Mouse (Mus musculus) forebrain, embryonic 11.5 days (tissue): Measurements from ENCODE around the gene Clcf1. TPM values are rescaled to one million over a fixed set of nuclear protein-coding genes. Genes with fewer than 3 reads are reported as not detected.

ENCODE experiments used
- microRNA-seq: library from miRNA; unstranded; fragments of <30 nt; microRNA quantifications from one replicate; pipeline ENCODE4, GENCODE M21; 2016; ENCODE audit not compliant: insufficient number of aligned reads
- polyA plus RNA-seq: library from polyadenylated mRNA; unstranded; fragments of >200 nt; fragmentation: Nextera tagmentation; extraction: Ambion mirVana; gene quantifications from 2 replicates; pipeline ENCODE4 v1.2.1, GENCODE M21; 2014

The Clcf1 gene
- polyA plus RNA-seq, 1 experiment from 2014 or later, result 1.8 TPM

Small RNA genes lying within 50 kb of the gene (microRNA-seq; reads per million reads assigned to microRNA genes)
- gene Gm26115, result not detected
- not detected for gene Mir6985

Other genes starting within 250 kb of the Clcf1 start
- gene Aldh3b2, start 241.9 kb upstream of the Clcf1 start, polyA plus RNA-seq, result 0.73 and 1.0 TPM in 2 replicates
- gene Acy3, start 227.7 kb upstream of the Clcf1 start, polyA plus RNA-seq, result 1.7 and 2.3 TPM in 2 replicates
- not detected in 2 replicates for gene Tbx10, start 221.5 kb upstream of the Clcf1 start, polyA plus RNA-seq
- gene Nudt8, start 213.7 kb upstream of the Clcf1 start, polyA plus RNA-seq, result 21.2 and 21.9 TPM in 2 replicates
- 3.0 TPM in 2 replicates for gene Gm49405, start 213.6 kb upstream of the Clcf1 start, polyA plus RNA-seq
- gene Doc2g, start 210.9 kb upstream of the Clcf1 start, polyA plus RNA-seq, result 3.8 and 4.2 TPM in 2 replicates
- 174 and 198 TPM in 2 replicates for gene Ndufv1, start 201.4 kb upstream of the Clcf1 start, polyA plus RNA-seq
- 347 and 365 TPM in 2 replicates for gene Gstp1, start 176.3 kb upstream of the Clcf1 start, polyA plus RNA-seq
- gene Gstp2, start 168.2 kb upstream of the Clcf1 start, polyA plus RNA-seq, result 1.4 and 1.8 TPM in 2 replicates
- gene Gstp3, start 154.7 kb upstream of the Clcf1 start, polyA plus RNA-seq, result not detected in 2 replicates
- not detected in 2 replicates for gene Cabp2, start 132.7 kb upstream of the Clcf1 start, polyA plus RNA-seq
- 73.6 and 83.9 TPM in 2 replicates for gene Cdk2ap2, start 117.1 kb upstream of the Clcf1 start, polyA plus RNA-seq
- 13.9 and 18.0 TPM in 2 replicates for gene Pitpnm1, start 114.2 kb upstream of the Clcf1 start, polyA plus RNA-seq
- 52.3 and 59.0 TPM in 2 replicates for gene Aip, start 88.4 kb upstream of the Clcf1 start, polyA plus RNA-seq
- gene Gpr152, start 74.5 kb upstream of the Clcf1 start, polyA plus RNA-seq, result not detected in 2 replicates
- not detected in 2 replicates for gene Cabp4, start 70.2 kb upstream of the Clcf1 start, polyA plus RNA-seq
- 119 and 128 TPM in 2 replicates for gene Coro1b, start 65.6 kb upstream of the Clcf1 start, polyA plus RNA-seq
- gene Ptprcap, start 60.6 kb upstream of the Clcf1 start, polyA plus RNA-seq, result 0.52 and 0.96 TPM in 2 replicates
- gene Rps6kb2, start 50.9 kb upstream of the Clcf1 start, polyA plus RNA-seq, result 50.1 and 55.8 TPM in 2 replicates
- 3.1 and 3.2 TPM in 2 replicates for gene Carns1, start 38.8 kb upstream of the Clcf1 start, polyA plus RNA-seq
- 0.43 and 1.3 TPM in 2 replicates for gene Tbc1d10c, start 23.0 kb upstream of the Clcf1 start, polyA plus RNA-seq
- gene Ppp1ca, start 22.2 kb upstream of the Clcf1 start, polyA plus RNA-seq, result 856 and 864 TPM in 2 replicates
- gene Rad9a, start 12.6 kb upstream of the Clcf1 start, polyA plus RNA-seq, result 49.9 and 52.6 TPM in 2 replicates
- gene AC109138.7, start 119 bp downstream of the Clcf1 start, polyA plus RNA-seq, result not detected in 2 replicates
- gene Pold4, start 17.7 kb downstream of the Clcf1 start, polyA plus RNA-seq, result 8.0 and 8.8 TPM in 2 replicates
- 3.3 and 4.2 TPM in 2 replicates for gene Ssh3, start 54.9 kb downstream of the Clcf1 start, polyA plus RNA-seq
- 9.5 and 12.1 TPM in 2 replicates for gene Ankrd13d, start 68.9 kb downstream of the Clcf1 start, polyA plus RNA-seq
- 18.1 and 19.7 TPM in 2 replicates for gene Grk2, start 92.0 kb downstream of the Clcf1 start, polyA plus RNA-seq
- 57.9 and 60.8 TPM in 2 replicates for gene Kdm2a, start 184.0 kb downstream of the Clcf1 start, polyA plus RNA-seq
- 10.9 and 13.4 TPM in 2 replicates for gene Rhod, start 225.2 kb downstream of the Clcf1 start, polyA plus RNA-seq